Mouse (Mus musculus) limb, embryonic 15.5 days (tissue): ENCODE measurements at regions not wholly inside any gene's neighbourhood (a gene's known extent, or its start where the extent isn't known, plus 50 kb on each side); places are given as distances from the start of the nearest gene placed in this dataset.

Experiments used
- ATAC-seq: fragments of 200-750 bp; cut with Nextera tagmentation; 2 replicates; pipeline ENCODE4 v1.8.0; 2017; ENCODE audit warnings: low read depth, moderate TSS enrichment; ENCODE audit not compliant: insufficient number of reproducible peaks, low FRiP score, low TSS enrichment
- H3K27ac ChIP-seq: fragments of 300-500 bp; sonication (generic); 2 replicates; pipeline ENCODE4 v1.5.1; 2015; ENCODE audit warnings: moderate library complexity, mild to moderate bottlenecking, inconsistent platforms
- H3K27me3 ChIP-seq: fragments of 300-500 bp; sonication (generic); 2 replicates; pipeline ENCODE4 v1.6.1; 2015; ENCODE audit warnings: inconsistent platforms
- H3K36me3 ChIP-seq: fragments of 300-500 bp; sonication (generic); 2 replicates; pipeline ENCODE4 v1.6.1; 2015; ENCODE audit warnings: inconsistent platforms
- H3K4me1 ChIP-seq: fragments of 300-500 bp; sonication (generic); 2 replicates; pipeline ENCODE4 v1.6.1; 2015; ENCODE audit warnings: inconsistent platforms
- H3K4me2 ChIP-seq: fragments of 300-500 bp; sonication (generic); 2 replicates; pipeline ENCODE4 v1.6.1; 2015; ENCODE audit warnings: mild to moderate bottlenecking, inconsistent platforms
- H3K4me3 ChIP-seq: fragments of 300-500 bp; sonication (generic); 2 replicates; pipeline ENCODE4 v1.5.1; 2015; ENCODE audit warnings: mild to moderate bottlenecking, inconsistent platforms
- H3K9ac ChIP-seq: fragments of 300-500 bp; sonication (generic); 2 replicates; pipeline ENCODE4 v1.6.1; 2015; ENCODE audit warnings: inconsistent platforms
- H3K9me3 ChIP-seq: fragments of 300-500 bp; sonication (generic); 2 replicates; pipeline ENCODE4 v1.6.1; 2016; ENCODE audit warnings: inconsistent platforms
- WGBS: fragments of 180-500 bp; shearing (Covaris S2); methylation state at CpG from one replicate; pipeline ENCODE4 v1.1.7; 2015; 5-methylcytosine and 5-hydroxymethylcytosine counted together

GRCm38 (mm10) chr7:68480336-68480735, 206.7 kb downstream of the Fam169b start:
- Histone ChIP-seq H3K4me3 (no peak overlapping the region), H3K9me3 (no peaks in the 10 kb centered on the region), H3K4me2 (no peak overlapping the region), H3K27me3 (peaks cover 40% of the 10 kb centered on the region), H3K36me3 (no peaks in the 10 kb centered on the region), H3K27ac (no peak overlapping the region), H3K9ac (no peak overlapping the region), H3K4me1 (no peaks in the 10 kb centered on the region)
- 54% methylated on average over 3 of the region's 3 CpGs for WGBS
- ATAC-seq = no peak

GRCm38 (mm10) chr7:68478044-68478443, 204.4 kb downstream of the Fam169b start:
- no peak for ATAC-seq
- peaks cover 35% of the 10 kb centered on the region for H3K27me3 ChIP-seq
- WGBS = 42% methylated on average over 3 of the region's 3 CpGs

GRCm38 (mm10) chr7:68472800-68473199, 199.2 kb downstream of the Fam169b start:
- Histone ChIP-seq H3K9ac (no peak overlapping the region), H3K27ac (no peak overlapping the region), H3K4me1 (peaks cover 6% of the 10 kb centered on the region; the same call in 1 of the 2 replicates), H3K4me3 (no peak overlapping the region), H3K36me3 (no peaks in the 10 kb centered on the region), H3K4me2 (no peak overlapping the region), H3K27me3 (peaks cover 5% of the 10 kb centered on the region; the same call in 1 of the 2 replicates), H3K9me3 (no peaks in the 10 kb centered on the region)
- 17% methylated on average over 5 of the region's 5 CpGs for WGBS
- no peak for ATAC-seq

More at GRCm38 (mm10) chr7:68478044-68478443, 204.4 kb downstream of the Fam169b start:
- H3K9ac ChIP-seq = no peak overlapping the region
- H3K4me3 ChIP-seq = no peak overlapping the region
- no peak overlapping the region for H3K27ac ChIP-seq
- no peak overlapping the region for H3K4me2 ChIP-seq
- H3K4me1 ChIP-seq = 0 out of 2 replicates have a peak, but pooled peaks cover 3% of the 10 kb centered on the region
- no peaks in the 10 kb centered on the region for H3K9me3 ChIP-seq
- H3K36me3 ChIP-seq = no peaks in the 10 kb centered on the region

- Histone ChIP-seq H3K36me3 (no peaks in the 10 kb centered on the region), H3K27me3 (peaks cover 5% of the 10 kb centered on the region; the same call in 1 of the 2 replicates), H3K9me3 (no peaks in the 10 kb centered on the region), H3K9ac (no peak overlapping the region), H3K4me2 (no peak overlapping the region), H3K4me3 (no peak overlapping the region), H3K27ac (no peak overlapping the region), H3K4me1 (peaks cover 6% of the 10 kb centered on the region; the same call in 1 of the 2 replicates)
- 33% methylated on average over 11 of the region's 11 CpGs for WGBS
- ATAC-seq = no peak
Observed at GRCm38 (mm10) chr7:68470983-68471382, 197.3 kb downstream of the Fam169b start.

- ATAC-seq = no peak
Observed at GRCm38 (mm10) chr7:68468574-68468973, 194.9 kb downstream of the Fam169b start.

GRCm38 (mm10) chr7:68457842-68458241, 184.2 kb downstream of the Fam169b start:
- Histone ChIP-seq H3K9me3 (no peaks in the 10 kb centered on the region), H3K4me2 (no peak overlapping the region), H3K4me1 (0 out of 2 replicates have a peak, but pooled peaks cover 4% of the 10 kb centered on the region), H3K27me3 (no peaks in the 10 kb centered on the region), H3K27ac (no peak overlapping the region), H3K36me3 (no peaks in the 10 kb centered on the region), H3K9ac (no peak overlapping the region), H3K4me3 (no peak overlapping the region)
- WGBS = 87% methylated on average over 1 of the region's 1 CpGs
- ATAC-seq = no peak

More at GRCm38 (mm10) chr7:68468574-68468973, 194.9 kb downstream of the Fam169b start:
- Histone ChIP-seq H3K4me1 (peaks cover 6% of the 10 kb centered on the region; the same call in 1 of the 2 replicates), H3K4me3 (no peak overlapping the region), H3K9me3 (no peaks in the 10 kb centered on the region), H3K4me2 (no peak overlapping the region), H3K9ac (no peak overlapping the region), H3K36me3 (no peaks in the 10 kb centered on the region), H3K27me3 (peaks cover 5% of the 10 kb centered on the region; the same call in 1 of the 2 replicates), H3K27ac (no peak overlapping the region)
- WGBS = 70% methylated on average over 5 of the region's 5 CpGs

GRCm38 (mm10) chr7:68455451-68455850, 181.8 kb downstream of the Fam169b start:
- 17% methylated on average over 5 of the region's 5 CpGs for WGBS

GRCm38 (mm10) chr7:68453028-68453692, 179.5 kb downstream of the Fam169b start:
- Histone ChIP-seq H3K27me3 (no peaks in the 10 kb centered on the region), H3K36me3 (no peaks in the 10 kb centered on the region), H3K4me3 (no peak overlapping the region), H3K9me3 (no peaks in the 10 kb centered on the region), H3K4me2 (no peak overlapping the region), H3K9ac (no peak overlapping the region), H3K27ac (no peak overlapping the region), H3K4me1 (0 out of 2 replicates have a peak, but pooled peaks cover 4% of the 10 kb centered on the region)
- ATAC-seq = no peak
- 66% methylated on average over 8 of the region's 8 CpGs for WGBS

More at GRCm38 (mm10) chr7:68455451-68455850, 181.8 kb downstream of the Fam169b start:
- no peak overlapping the region for H3K9ac ChIP-seq
- ATAC-seq = no peak
- H3K4me3 ChIP-seq = no peak overlapping the region
- no peak overlapping the region for H3K4me2 ChIP-seq
- H3K36me3 ChIP-seq = no peaks in the 10 kb centered on the region
- H3K9me3 ChIP-seq = no peaks in the 10 kb centered on the region
- H3K27me3 ChIP-seq = no peaks in the 10 kb centered on the region
- H3K27ac ChIP-seq = no peak overlapping the region
- 0 out of 2 replicates have a peak, but pooled peaks cover 4% of the 10 kb centered on the region for H3K4me1 ChIP-seq

- 22% methylated on average over 11 of the region's 11 CpGs for WGBS
- peaks cover 18% of the 10 kb centered on the region for H3K27me3 ChIP-seq
- H3K4me1 ChIP-seq = no peaks in the 10 kb centered on the region; the same call in 1 of the 2 replicates
- H3K9ac ChIP-seq = no peak overlapping the region
- no peak for ATAC-seq
- no peak overlapping the region for H3K4me2 ChIP-seq
- H3K27ac ChIP-seq = no peak overlapping the region
- H3K36me3 ChIP-seq = no peaks in the 10 kb centered on the region
- H3K9me3 ChIP-seq = no peaks in the 10 kb centered on the region
- H3K4me3 ChIP-seq = no peak overlapping the region
Observed at GRCm38 (mm10) chr7:68444426-68445095, 170.9 kb downstream of the Fam169b start.

- Histone ChIP-seq H3K27ac (no peak overlapping the region), H3K9me3 (no peaks in the 10 kb centered on the region), H3K4me3 (no peak overlapping the region), H3K4me2 (no peak overlapping the region), H3K4me1 (no peaks in the 10 kb centered on the region; the same call in 1 of the 2 replicates), H3K9ac (no peak overlapping the region), H3K27me3 (peaks cover 11% of the 10 kb centered on the region), H3K36me3 (no peaks in the 10 kb centered on the region)
- ATAC-seq = no peak
- 22% methylated on average over 11 of the region's 11 CpGs for WGBS
Observed at GRCm38 (mm10) chr7:68440661-68441150, 167.1 kb downstream of the Fam169b start.

GRCm38 (mm10) chr7:68428946-68429345, 155.3 kb downstream of the Fam169b start:
- no peak for ATAC-seq
- no peaks in the 10 kb centered on the region for H3K36me3 ChIP-seq
- H3K4me2 ChIP-seq = no peak overlapping the region
- WGBS = 82% methylated on average over 4 of the region's 4 CpGs
- H3K27me3 ChIP-seq = no peaks in the 10 kb centered on the region
- H3K4me1 ChIP-seq = no peaks in the 10 kb centered on the region
- H3K9ac ChIP-seq = no peak overlapping the region
- no peak overlapping the region for H3K27ac ChIP-seq
- H3K9me3 ChIP-seq = no peaks in the 10 kb centered on the region
- H3K4me3 ChIP-seq = no peak overlapping the region

- no peak overlapping the region for H3K4me2 ChIP-seq
- WGBS = 52% methylated on average over 7 of the region's 7 CpGs
- no peak for ATAC-seq
Observed at GRCm38 (mm10) chr7:68415890-68416289, 142.3 kb downstream of the Fam169b start.

More at GRCm38 (mm10) chr7:68415890-68416289, 142.3 kb downstream of the Fam169b start:
- Histone ChIP-seq H3K36me3 (no peaks in the 10 kb centered on the region), H3K27ac (no peak overlapping the region), H3K9ac (no peak overlapping the region), H3K27me3 (peaks cover 7% of the 10 kb centered on the region; the same call in 1 of the 2 replicates), H3K4me1 (peaks cover 4% of the 10 kb centered on the region; the same call in 1 of the 2 replicates), H3K4me3 (no peak overlapping the region), H3K9me3 (no peaks in the 10 kb centered on the region)
